Mouse (Mus musculus) c-Kit-positive CD71-negative TER-119-negative erythroid progenitor cells, embryonic 14.5 days (primary cell): ENCODE results near the gene Lpin2.

Experiments used
- DNase-seq: peaks from one replicate; pipeline ENCODE4 v3.0.0-alpha.2; 2013; ENCODE audit warnings: low read depth

The Lpin2 gene

GRCm38 (mm10) chr17:71182211-71182721, at the start of gene Lpin2:
Gene Lpin2, plus strand, starts transcription at chr17:71182560.
- DNase-seq = no peak

- no peak for DNase-seq
Measured at GRCm38 (mm10) chr17:71132856-71133439, 49.4 kb upstream of the Lpin2 start.

DNA sequence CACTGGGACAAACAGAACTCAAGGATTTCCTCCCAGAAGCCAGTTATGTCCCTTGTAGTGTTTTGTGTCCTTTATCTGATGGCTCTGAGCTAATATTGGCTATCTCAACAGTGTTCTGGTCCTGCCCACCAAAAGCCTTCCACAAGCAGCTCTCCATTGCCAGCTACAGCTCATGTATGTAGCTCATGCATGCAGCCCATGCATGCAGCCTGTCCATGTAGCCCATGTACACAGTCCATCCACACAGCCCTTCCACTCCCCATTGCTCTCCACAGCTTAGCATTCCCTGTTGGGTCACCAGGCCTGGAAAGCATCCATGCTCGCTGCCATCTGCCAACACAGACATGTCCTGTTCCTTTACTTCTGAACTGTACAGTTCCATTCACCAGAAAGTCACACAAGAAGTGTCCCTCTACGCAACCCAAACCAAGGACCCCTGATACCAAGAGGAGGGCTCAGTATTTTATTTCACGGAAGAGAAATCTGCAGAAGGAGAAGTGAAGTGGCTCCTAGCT, 47.9 kb upstream of the Lpin2 start:
- DNase-seq = no peak

GRCm38 (mm10) chr17:71135108-71135507, 47.3 kb upstream of the Lpin2 start:
- no peak for DNase-seq

GRCm38 (mm10) chr17:71135866-71136265, 46.5 kb upstream of the Lpin2 start:
- no peak for DNase-seq

- no peak for DNase-seq
Measured at GRCm38 (mm10) chr17:71136384-71137333, 45.7 kb upstream of the Lpin2 start.

- no peak for DNase-seq
Measured at GRCm38 (mm10) chr17:71137334-71137721, 45.0 kb upstream of the Lpin2 start.

DNA sequence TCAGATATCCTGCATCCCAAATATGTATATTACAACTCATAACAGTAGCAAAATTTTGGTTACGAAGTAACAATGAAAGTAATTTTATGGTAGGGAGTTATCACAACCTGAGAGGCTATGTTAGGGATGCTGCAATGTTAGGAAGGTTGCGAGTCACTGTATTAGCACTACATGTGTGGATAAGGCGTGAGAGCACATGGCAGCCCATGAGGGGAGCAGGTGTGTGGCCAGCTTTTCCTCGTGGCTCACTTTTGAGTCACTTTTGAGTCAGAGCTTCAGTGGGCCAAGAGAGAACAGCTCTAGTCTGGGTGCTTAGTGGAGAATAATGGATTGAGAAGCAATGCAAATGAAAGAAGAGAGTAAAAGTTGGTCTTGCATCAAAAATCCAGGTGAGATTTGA, 40.3 kb upstream of the Lpin2 start:
- DNase-seq = no peak

- DNase-seq = no peak
Measured at GRCm38 (mm10) chr17:71143155-71143554, 39.2 kb upstream of the Lpin2 start.

DNA sequence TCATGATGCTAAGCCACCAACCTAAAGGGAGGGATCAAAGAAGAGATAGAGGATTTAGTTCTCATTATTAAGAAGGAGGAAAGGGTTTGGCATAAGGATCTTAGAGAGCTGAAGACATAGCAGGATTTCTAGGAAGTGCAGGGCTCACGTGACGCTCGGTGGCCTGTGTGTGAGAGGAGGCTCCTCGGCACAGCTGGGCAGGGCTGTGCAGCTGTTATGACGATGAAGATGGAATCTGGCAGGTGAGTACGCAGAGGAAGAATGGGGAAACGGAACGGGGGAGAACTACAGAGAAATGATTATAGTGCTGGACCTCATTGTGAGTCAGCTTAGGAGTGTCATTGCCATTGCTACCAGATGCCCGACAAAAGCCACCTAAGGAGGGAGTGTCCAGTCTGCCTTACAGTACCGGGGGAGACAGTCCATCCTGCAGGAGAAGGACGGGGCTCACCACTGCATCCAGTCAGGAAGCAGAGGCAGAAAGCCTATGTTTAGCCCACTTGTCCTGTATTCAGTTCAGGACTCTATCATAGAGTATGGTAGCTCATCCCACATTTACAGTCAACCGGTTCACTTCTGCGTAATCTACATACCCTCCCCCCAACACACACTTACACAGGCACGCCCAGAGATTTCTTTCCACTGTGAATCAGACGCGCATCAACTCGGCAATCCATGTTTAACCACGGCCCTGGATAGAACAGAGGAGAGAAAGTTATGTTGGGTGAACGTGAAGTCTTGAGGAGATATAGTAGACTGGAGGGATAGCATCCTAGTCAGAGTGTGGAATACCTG, 37.8 kb upstream of the Lpin2 start:
- no peak for DNase-seq

- no peak for DNase-seq
Measured at GRCm38 (mm10) chr17:71145248-71145961, 37.0 kb upstream of the Lpin2 start.

GRCm38 (mm10) chr17:71153356-71153755, 29.0 kb upstream of the Lpin2 start:
- DNase-seq = no peak

GRCm38 (mm10) chr17:71155271-71155670, 27.1 kb upstream of the Lpin2 start:
- DNase-seq = no peak

GRCm38 (mm10) chr17:71159152-71159567, 23.2 kb upstream of the Lpin2 start:
- DNase-seq = no peak

- DNase-seq = no peak
Measured at GRCm38 (mm10) chr17:71159720-71160119, 22.6 kb upstream of the Lpin2 start.

DNA sequence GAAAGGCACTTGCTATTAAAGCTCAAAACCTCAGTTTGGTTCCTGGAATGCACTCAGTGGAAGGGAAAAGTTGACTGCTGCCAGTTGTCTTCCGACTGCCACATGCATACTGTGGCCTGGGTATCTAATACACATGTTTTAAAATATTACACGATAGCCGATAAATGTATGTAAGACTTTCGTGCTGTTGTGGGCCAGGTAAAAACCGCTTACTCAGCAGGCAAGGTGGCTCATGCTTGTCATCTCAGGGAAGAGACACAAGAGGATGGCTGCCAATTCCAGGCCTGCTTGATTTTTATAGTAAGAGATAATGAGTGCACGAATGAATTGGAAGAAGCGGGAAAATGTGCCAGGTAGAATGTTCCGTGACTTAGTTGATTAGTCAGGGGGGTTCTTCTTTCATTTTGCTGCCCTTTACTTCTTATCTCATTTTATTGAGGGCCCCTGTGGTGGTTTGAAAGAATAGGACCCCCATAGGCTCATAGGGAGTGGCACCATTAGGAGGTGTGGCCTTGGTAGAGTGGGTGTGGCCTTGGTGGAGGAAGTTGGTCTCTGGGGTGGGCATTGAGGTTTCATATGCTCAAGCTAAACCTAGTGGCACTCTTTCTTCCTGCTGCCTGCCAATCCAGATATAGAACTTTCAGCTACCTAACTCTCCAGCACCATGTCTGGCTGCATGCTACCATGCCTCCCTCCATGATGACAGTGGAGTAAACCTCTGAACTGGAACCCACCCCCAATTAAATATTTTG, 21.9 kb upstream of the Lpin2 start:
- no peak for DNase-seq

- no peak for DNase-seq
Measured at GRCm38 (mm10) chr17:71164991-71165390, 17.4 kb upstream of the Lpin2 start.

GRCm38 (mm10) chr17:71168205-71168815, 14.1 kb upstream of the Lpin2 start:
- DNase-seq = no peak

DNA sequence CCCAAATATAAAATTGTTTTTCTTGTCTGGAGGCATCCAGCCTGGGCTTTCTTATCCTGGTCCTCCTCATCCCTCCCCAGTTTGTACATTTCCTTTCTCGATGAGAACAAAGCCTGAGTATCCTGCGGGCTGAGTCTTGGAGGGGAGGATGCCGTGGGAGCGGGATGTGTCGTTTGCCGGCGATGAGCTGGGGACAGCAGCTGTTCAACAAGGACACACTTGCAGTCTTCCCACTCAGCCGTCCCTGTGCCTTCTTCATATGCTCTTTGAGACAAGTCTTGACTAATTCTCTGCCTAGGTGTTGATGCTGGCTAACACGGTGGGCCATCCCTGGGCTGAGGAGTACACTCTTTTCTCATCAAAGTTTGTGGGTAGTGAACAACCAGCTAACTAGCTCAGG, 13.5 kb upstream of the Lpin2 start:
- no peak for DNase-seq

DNA sequence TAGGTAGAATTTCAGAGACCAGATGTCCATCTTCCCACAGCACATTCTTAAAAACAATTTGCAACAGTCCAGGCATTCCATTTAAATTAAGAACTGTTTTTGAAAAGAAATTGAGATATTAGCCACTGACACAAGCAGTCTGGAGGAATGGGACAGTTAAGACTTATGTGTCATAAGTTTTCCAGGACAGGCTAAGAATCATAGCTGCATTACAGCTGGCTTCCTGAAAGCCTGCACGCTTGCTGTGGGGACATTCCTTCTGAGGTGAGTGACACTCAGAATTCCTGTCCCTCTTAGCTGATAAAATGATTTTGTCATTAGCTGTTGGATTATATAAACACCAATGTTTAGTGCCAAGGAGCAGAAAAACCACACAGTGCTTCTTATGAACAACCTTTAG, 12.7 kb upstream of the Lpin2 start:
- no peak for DNase-seq
